Mouse (Mus musculus): Measurements from ENCODE around the gene Ap5b1. TPM values are rescaled to one million over a fixed set of nuclear protein-coding genes. Genes with fewer than 3 reads are reported as not detected.

Ap5b1 gene
- polyA plus RNA-seq, 1 experiment from 2014 or later, result 4.0 TPM

GRCm38 (mm10) chr19:5603664-5604063, 35.8 kb downstream of the Ap5b1 start:
- no peaks in the 10 kb centered on the region for H3K9me3 ChIP-seq (replicated peaks; ENCODE audit: control insufficient read depth, low read length)
- H3K4me3 ChIP-seq (ENCODE audit: low read length), result no peak overlapping the region
- peaks cover 55% of the 10 kb centered on the region for H3K36me3 ChIP-seq (ENCODE audit: control insufficient read depth, insufficient read depth)
- no peak for ATAC-seq (replicated peaks; ENCODE audit: extremely low read depth, insufficient read depth, low FRiP score)
- H3K27me3 ChIP-seq (ENCODE audit: control insufficient read depth, insufficient read depth, low read length), result no peaks in the 10 kb centered on the region
- WGBS, result 84% methylated on average over 7 of the region's 7 CpGs
- peaks cover 12% of the 10 kb centered on the region for H3K4me1 ChIP-seq (ENCODE audit: control insufficient read depth, insufficient read depth, low read length)
- H3K9ac ChIP-seq (ENCODE audit: low read length), result no peak overlapping the region
- no peak overlapping the region for H3K4me2 ChIP-seq (ENCODE audit: low read depth, low read length)
- H3K27ac ChIP-seq (ENCODE audit: low read length), result no peak overlapping the region

GRCm38 (mm10) chr19:5605126-5605525, 37.3 kb downstream of the Ap5b1 start:
- H3K36me3 ChIP-seq (ENCODE audit: control insufficient read depth, insufficient read depth), result peaks cover 55% of the 10 kb centered on the region
- no peak for ATAC-seq (replicated peaks; ENCODE audit: extremely low read depth, insufficient read depth, low FRiP score)
- H3K4me3 ChIP-seq (ENCODE audit: low read length), result no peak overlapping the region
- 92% methylated on average over 7 of the region's 7 CpGs for WGBS
- H3K4me1 ChIP-seq (ENCODE audit: control insufficient read depth, insufficient read depth, low read length), result peaks cover 19% of the 10 kb centered on the region
- H3K9me3 ChIP-seq (replicated peaks; ENCODE audit: control insufficient read depth, low read length), result no peaks in the 10 kb centered on the region
- no peak overlapping the region for H3K4me2 ChIP-seq (ENCODE audit: low read depth, low read length)
- no peak overlapping the region for H3K27ac ChIP-seq (ENCODE audit: low read length)
- no peak overlapping the region for H3K9ac ChIP-seq (ENCODE audit: low read length)
- H3K27me3 ChIP-seq (ENCODE audit: control insufficient read depth, insufficient read depth, low read length), result no peaks in the 10 kb centered on the region

DNA sequence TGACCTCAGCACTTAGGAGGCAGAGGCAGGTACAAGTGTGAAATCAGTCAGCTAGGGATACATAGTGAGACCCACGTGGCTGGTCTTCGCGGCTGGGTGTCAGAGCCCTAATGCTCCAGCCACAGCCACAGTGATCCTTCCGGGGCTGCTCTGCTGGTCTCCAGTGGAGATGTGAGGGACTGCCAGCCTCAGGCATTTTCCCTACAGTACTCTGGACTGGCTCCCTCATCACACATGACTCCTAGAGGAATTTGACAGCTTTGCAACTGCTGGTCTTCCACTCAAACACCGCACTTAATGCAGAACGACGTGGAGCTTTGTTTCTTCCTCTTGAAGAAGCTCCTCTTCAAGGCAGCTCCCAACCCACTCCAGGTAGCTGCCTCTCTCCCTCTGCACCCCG, 38.4 kb downstream of the Ap5b1 start:
- Histone ChIP-seq H3K4me1 (ENCODE audit: control insufficient read depth, insufficient read depth, low read length) (peaks cover 26% of the 10 kb centered on the region), H3K4me2 (ENCODE audit: low read depth, low read length) (no peak overlapping the region), H3K9me3 (replicated peaks; ENCODE audit: control insufficient read depth, low read length) (no peaks in the 10 kb centered on the region), H3K27ac (ENCODE audit: low read length) (no peak overlapping the region), H3K9ac (ENCODE audit: low read length) (no peak overlapping the region), H3K36me3 (ENCODE audit: control insufficient read depth, insufficient read depth) (peaks cover 55% of the 10 kb centered on the region), H3K27me3 (ENCODE audit: control insufficient read depth, insufficient read depth, low read length) (no peaks in the 10 kb centered on the region), H3K4me3 (ENCODE audit: low read length) (no peak overlapping the region)
- 70% methylated on average over 8 of the region's 8 CpGs for WGBS
- ATAC-seq (replicated peaks; ENCODE audit: extremely low read depth, insufficient read depth, low FRiP score), result no peak

- Histone ChIP-seq H3K9ac (ENCODE audit: low read length) (no peak overlapping the region), H3K27me3 (ENCODE audit: control insufficient read depth, insufficient read depth, low read length) (no peaks in the 10 kb centered on the region), H3K4me2 (ENCODE audit: low read depth, low read length) (no peak overlapping the region), H3K4me3 (ENCODE audit: low read length) (no peak overlapping the region), H3K4me1 (ENCODE audit: control insufficient read depth, insufficient read depth, low read length) (peaks cover 19% of the 10 kb centered on the region), H3K27ac (ENCODE audit: low read length) (no peak overlapping the region), H3K9me3 (replicated peaks; ENCODE audit: control insufficient read depth, low read length) (no peaks in the 10 kb centered on the region), H3K36me3 (ENCODE audit: control insufficient read depth, insufficient read depth) (peaks cover 55% of the 10 kb centered on the region)
- ATAC-seq (replicated peaks; ENCODE audit: extremely low read depth, insufficient read depth, low FRiP score), result no peak
- 93% methylated on average over 26 of the region's 26 CpGs for WGBS
These were observed 40.0 kb downstream of the Ap5b1 start for GRCm38 (mm10) chr19:5607705-5608410.

DNA sequence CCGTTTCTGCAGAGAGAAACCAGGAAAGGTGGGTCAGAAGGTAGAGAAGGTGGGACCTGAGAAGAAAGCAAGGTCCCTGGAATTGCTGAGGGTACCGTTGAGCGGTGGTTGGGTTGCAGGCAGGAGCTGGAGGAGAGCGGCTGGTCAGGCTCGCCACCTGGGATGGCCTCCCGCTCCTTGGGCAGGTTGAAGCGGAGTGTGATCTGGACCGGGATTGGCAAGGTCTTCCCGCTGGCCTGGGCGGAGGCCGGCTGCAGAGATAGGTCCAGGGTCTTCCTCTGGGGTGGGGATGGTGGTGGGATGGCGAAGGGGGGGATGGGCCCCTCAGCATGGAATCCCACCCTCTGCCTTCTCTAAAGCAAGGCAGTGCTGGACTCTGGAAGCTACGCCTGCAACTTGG, 40.9 kb downstream of the Ap5b1 start:
- Histone ChIP-seq H3K4me2 (ENCODE audit: low read depth, low read length) (peak overlapping the region; percentile 85), H3K9me3 (replicated peaks; ENCODE audit: control insufficient read depth, low read length) (no peaks in the 10 kb centered on the region), H3K4me3 (ENCODE audit: low read length) (peak overlapping the region; percentile 78), H3K36me3 (ENCODE audit: control insufficient read depth, insufficient read depth) (peaks cover 48% of the 10 kb centered on the region), H3K27me3 (ENCODE audit: control insufficient read depth, insufficient read depth, low read length) (no peaks in the 10 kb centered on the region), H3K9ac (ENCODE audit: low read length) (no peak overlapping the region; the same call in 1 of the 2 replicates), H3K27ac (ENCODE audit: low read length) (no peak overlapping the region), H3K4me1 (ENCODE audit: control insufficient read depth, insufficient read depth, low read length) (peaks cover 15% of the 10 kb centered on the region)
- ATAC-seq (replicated peaks; ENCODE audit: extremely low read depth, insufficient read depth, low FRiP score), result no peak
- 93% methylated on average over 13 of the region's 13 CpGs for WGBS

GRCm38 (mm10) chr19:5609171-5609546, 41.3 kb downstream of the Ap5b1 start:
- no peaks in the 10 kb centered on the region for H3K27me3 ChIP-seq (ENCODE audit: control insufficient read depth, insufficient read depth, low read length)
- WGBS, result 58% methylated on average over 10 of the region's 10 CpGs
- H3K4me3 ChIP-seq (ENCODE audit: low read length), result peak overlapping the region; percentile 78
- peak overlapping the region; percentile 85 for H3K4me2 ChIP-seq (ENCODE audit: low read depth, low read length)
- H3K27ac ChIP-seq (ENCODE audit: low read length), result peak overlapping the region; percentile 96
- ATAC-seq (replicated peaks; ENCODE audit: extremely low read depth, insufficient read depth, low FRiP score), result no peak
- no peaks in the 10 kb centered on the region for H3K9me3 ChIP-seq (replicated peaks; ENCODE audit: control insufficient read depth, low read length)
- H3K4me1 ChIP-seq (ENCODE audit: control insufficient read depth, insufficient read depth, low read length), result peaks cover 15% of the 10 kb centered on the region
- peak overlapping the region; percentile 87 for H3K9ac ChIP-seq (ENCODE audit: low read length)
- H3K36me3 ChIP-seq (ENCODE audit: control insufficient read depth, insufficient read depth), result peaks cover 45% of the 10 kb centered on the region

DNA sequence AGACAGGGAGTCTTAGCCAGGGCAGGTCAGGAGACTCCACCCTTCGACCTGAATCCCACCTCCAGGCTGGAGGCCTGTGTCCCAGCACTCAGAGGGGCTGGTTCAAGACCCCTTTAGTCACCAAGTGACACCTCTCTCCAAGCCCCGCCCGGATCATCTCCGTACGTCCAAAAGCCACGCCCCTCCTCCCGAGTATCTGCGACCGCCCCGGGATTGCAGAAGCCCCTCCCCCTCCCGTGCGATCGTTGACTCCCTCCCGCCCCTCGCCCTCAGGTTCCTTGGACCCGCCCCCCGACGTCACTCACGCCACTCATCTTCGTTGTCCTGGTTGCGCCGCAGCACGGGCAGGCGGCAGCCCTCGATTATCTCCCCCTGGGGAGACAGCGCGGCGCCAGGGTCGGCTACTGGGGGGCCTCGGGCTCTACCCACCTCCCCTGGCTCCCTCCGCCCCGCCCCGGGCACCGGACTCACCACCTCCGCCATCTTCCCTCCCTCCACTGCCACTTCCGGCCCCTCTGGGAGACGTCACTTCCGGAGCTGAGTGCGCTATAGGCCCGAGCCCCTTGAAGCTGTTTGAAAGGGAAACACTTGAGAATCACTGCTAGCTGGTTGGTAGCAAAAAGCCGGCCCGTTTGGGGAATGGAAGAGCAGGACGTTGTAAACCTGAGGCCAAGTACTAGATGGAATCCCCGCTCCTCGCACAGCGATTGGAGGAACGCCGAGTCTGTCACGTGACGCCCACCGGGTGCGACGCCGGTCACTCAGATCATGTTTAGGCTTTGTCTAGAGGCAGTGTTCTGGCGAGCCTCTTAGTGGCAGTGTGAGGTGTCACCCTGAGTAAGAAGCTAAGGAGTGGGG, 42.0 kb downstream of the Ap5b1 start, which contains the start of gene Kat5:
Kat5 (minus strand) TSS at position 691 of the 858 bp plus-strand sequence.
- Histone ChIP-seq H3K36me3 (ENCODE audit: control insufficient read depth, insufficient read depth) (peaks cover 39% of the 10 kb centered on the region), H3K27me3 (ENCODE audit: control insufficient read depth, insufficient read depth, low read length) (no peaks in the 10 kb centered on the region), H3K4me3 (ENCODE audit: low read length) (peak within 1 kb of the TSS; percentile 78), H3K9ac (ENCODE audit: low read length) (peak within 1 kb of the TSS; percentile 87), H3K4me1 (ENCODE audit: control insufficient read depth, insufficient read depth, low read length) (peaks cover 15% of the 10 kb centered on the region), H3K27ac (ENCODE audit: low read length) (peak within 1 kb of the TSS; percentile 96), H3K4me2 (ENCODE audit: low read depth, low read length) (peak within 1 kb of the TSS; percentile 85), H3K9me3 (replicated peaks; ENCODE audit: control insufficient read depth, low read length) (no peaks in the 10 kb centered on the region)
- peak; percentile 90 for ATAC-seq (replicated peaks; ENCODE audit: extremely low read depth, insufficient read depth, low FRiP score)
- WGBS, result under 1% methylated on average over 55 of the region's 55 CpGs

GRCm38 (mm10) chr19:5611973-5612372, 44.1 kb downstream of the Ap5b1 start:
- H3K9me3 ChIP-seq (replicated peaks; ENCODE audit: control insufficient read depth, low read length), result no peaks in the 10 kb centered on the region
- no peaks in the 10 kb centered on the region for H3K27me3 ChIP-seq (ENCODE audit: control insufficient read depth, insufficient read depth, low read length)
- peaks cover 17% of the 10 kb centered on the region for H3K4me1 ChIP-seq (ENCODE audit: control insufficient read depth, insufficient read depth, low read length)
- no peak overlapping the region for H3K4me2 ChIP-seq (ENCODE audit: low read depth, low read length)
- H3K27ac ChIP-seq (ENCODE audit: low read length), result no peak overlapping the region
- H3K36me3 ChIP-seq (ENCODE audit: control insufficient read depth, insufficient read depth), result peaks cover 17% of the 10 kb centered on the region
- 82% methylated on average over 1 of the region's 1 CpGs for WGBS
- no peak for ATAC-seq (replicated peaks; ENCODE audit: extremely low read depth, insufficient read depth, low FRiP score)
- H3K4me3 ChIP-seq (ENCODE audit: low read length), result no peak overlapping the region
- H3K9ac ChIP-seq (ENCODE audit: low read length), result no peak overlapping the region
